Mouse (Mus musculus) forebrain, embryonic 13.5 days (tissue): ENCODE measurements around the gene Psmc3. TPM values are rescaled to one million over a fixed set of nuclear protein-coding genes. Genes with fewer than 3 reads are reported as not detected.

Source experiments
- ATAC-seq: fragments of 200-750 bp; cut with Nextera tagmentation; 2 replicates; pipeline ENCODE4 v1.8.0; 2017
- H3K27ac ChIP-seq: fragments of 300-500 bp; sonication (generic); 2 replicates; pipeline ENCODE4 v1.5.1; 2015; ENCODE audit warnings: inconsistent platforms, mild to moderate bottlenecking, moderate library complexity
- H3K27me3 ChIP-seq: fragments of 300-500 bp; sonication (generic); 2 replicates; pipeline ENCODE4 v1.6.1; 2015; ENCODE audit warnings: mild to moderate bottlenecking, inconsistent platforms
- H3K36me3 ChIP-seq: fragments of 300-500 bp; sonication (generic); 2 replicates; pipeline ENCODE4 v1.6.1; 2015; ENCODE audit warnings: mild to moderate bottlenecking, inconsistent platforms; ENCODE audit not compliant: poor library complexity, severe bottlenecking
- H3K4me1 ChIP-seq: fragments of 300-500 bp; sonication (generic); 2 replicates; pipeline ENCODE4 v1.6.1; 2015; ENCODE audit warnings: inconsistent platforms
- H3K4me2 ChIP-seq: fragments of 300-500 bp; sonication (generic); 2 replicates; pipeline ENCODE4 v1.6.1; 2015; ENCODE audit warnings: inconsistent platforms, mild to moderate bottlenecking, moderate library complexity
- H3K4me3 ChIP-seq: fragments of 300-500 bp; sonication (generic); 2 replicates; pipeline ENCODE4 v1.5.1; 2015; ENCODE audit warnings: mild to moderate bottlenecking, inconsistent platforms
- H3K9ac ChIP-seq: fragments of 300-500 bp; sonication (generic); 2 replicates; pipeline ENCODE4 v1.6.1; 2015; ENCODE audit warnings: mild to moderate bottlenecking, inconsistent platforms
- H3K9me3 ChIP-seq: fragments of 300-500 bp; sonication (generic); replicated peaks from 2 replicates; pipeline ENCODE4 v1.6.1; 2016; ENCODE audit warnings: inconsistent platforms
- WGBS: fragments of 180-500 bp; shearing (Covaris S2); methylation state at CpG from one replicate; pipeline ENCODE4 v1.1.7; 2015; 5-methylcytosine and 5-hydroxymethylcytosine counted together
- polyA plus RNA-seq: library from polyadenylated mRNA; unstranded; fragments of >200 nt; fragmentation: Nextera tagmentation; extraction: Ambion mirVana; gene quantifications from 2 replicates; pipeline ENCODE4 v1.2.1, GENCODE M21; 2015

The Psmc3 gene
- polyA plus RNA-seq, 1 experiment from 2014 or later, result 277 TPM

- no peaks in the 10 kb centered on the region for H3K9me3 ChIP-seq
- ATAC-seq, result peak; percentile 98
- H3K36me3 ChIP-seq, result peaks cover 13% of the 10 kb centered on the region
- peak within 1 kb of the TSS; percentile 84 for H3K9ac ChIP-seq
- H3K27me3 ChIP-seq, result no peaks in the 10 kb centered on the region
- under 1% methylated on average over 59 of the region's 69 CpGs for WGBS
- H3K4me1 ChIP-seq, result peaks cover 30% of the 10 kb centered on the region
- peak within 1 kb of the TSS; percentile 88 for H3K4me2 ChIP-seq
- H3K4me3 ChIP-seq, result peak within 1 kb of the TSS; percentile 69
- H3K27ac ChIP-seq, result peak within 1 kb of the TSS; percentile 73
Measured at GRCm38 (mm10) chr2:91070076-91070800, 16.4 kb downstream of the Psmc3 start, which contains the start of gene Slc39a13. Slc39a13 (minus strand) TSS chr2:91070417.

GRCm38 (mm10) chr2:91071059-91071458 lies 17.2 kb downstream of the Psmc3 start:
- peaks cover 6% of the 10 kb centered on the region; the same call in 1 of the 2 replicates for H3K36me3 ChIP-seq
- 0 out of 2 replicates have a peak, but pooled peaks cover 3% of the 10 kb centered on the region for H3K27me3 ChIP-seq
- H3K4me3 ChIP-seq, result peak overlapping the region; percentile 69
- H3K4me1 ChIP-seq, result peaks cover 26% of the 10 kb centered on the region
- H3K9ac ChIP-seq, result peak overlapping the region; percentile 84
- no peaks in the 10 kb centered on the region for H3K9me3 ChIP-seq
- peak overlapping the region; percentile 73; the same call in 1 of the 2 replicates for H3K27ac ChIP-seq
- ATAC-seq, result 0 out of 2 replicates have a peak, but pooled peaks have one; percentile 3
- 86% methylated on average over 10 of the region's 10 CpGs for WGBS
- peak overlapping the region; percentile 88 for H3K4me2 ChIP-seq

DNA sequence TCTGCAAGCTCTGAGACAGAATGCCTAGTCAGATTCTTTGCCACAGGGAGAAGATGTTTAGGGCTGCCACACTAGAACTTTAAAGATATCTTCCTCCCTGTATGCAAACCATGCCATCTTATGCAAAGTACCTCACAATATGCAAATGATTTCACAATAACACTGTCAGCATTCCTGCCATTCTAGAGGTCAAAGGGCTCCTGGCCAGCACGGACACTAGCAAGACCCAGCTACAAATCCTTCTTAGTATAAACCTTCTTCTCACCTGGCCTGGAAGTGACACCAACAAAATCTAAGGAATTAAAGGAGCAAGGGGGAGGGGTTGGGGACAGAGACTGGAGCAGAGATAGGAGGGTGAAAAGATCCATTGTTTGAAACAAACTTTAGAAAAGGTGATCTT lies 18.3 kb downstream of the Psmc3 start:
- H3K27ac ChIP-seq, result no peak overlapping the region
- 0 out of 2 replicates have a peak, but pooled peaks cover 3% of the 10 kb centered on the region for H3K27me3 ChIP-seq
- H3K36me3 ChIP-seq, result peaks cover 3% of the 10 kb centered on the region; the same call in 1 of the 2 replicates
- H3K4me2 ChIP-seq, result no peak overlapping the region
- no peaks in the 10 kb centered on the region for H3K9me3 ChIP-seq
- H3K9ac ChIP-seq, result no peak overlapping the region
- no peak overlapping the region for H3K4me3 ChIP-seq
- no peak for ATAC-seq
- peaks cover 26% of the 10 kb centered on the region for H3K4me1 ChIP-seq
- WGBS, result 50% methylated on average over 1 of the region's 1 CpGs

DNA sequence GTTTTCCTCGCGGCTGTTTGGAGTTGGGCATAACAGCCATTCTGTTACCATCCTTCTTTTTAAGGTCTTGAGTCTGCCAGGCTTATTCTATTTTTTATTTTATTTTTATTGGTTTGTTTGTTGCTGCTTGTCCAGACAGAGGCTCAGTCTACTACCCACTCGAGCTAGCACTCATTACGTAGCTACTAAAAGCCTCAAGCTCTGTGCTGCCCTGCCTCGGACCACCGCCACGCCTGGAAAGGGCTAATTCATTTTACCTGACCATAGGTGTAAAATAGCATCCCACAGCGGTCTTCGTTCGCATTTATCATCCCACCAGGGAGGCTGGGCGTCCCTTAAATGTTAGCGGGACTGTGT lies 24.1 kb downstream of the Psmc3 start:
- H3K4me3 ChIP-seq, result peak overlapping the region; percentile 49
- H3K27me3 ChIP-seq, result 0 out of 2 replicates have a peak, but pooled peaks cover 5% of the 10 kb centered on the region
- H3K36me3 ChIP-seq, result no peaks in the 10 kb centered on the region
- no peak overlapping the region for H3K27ac ChIP-seq
- H3K9ac ChIP-seq, result peak overlapping the region; percentile 73
- H3K4me1 ChIP-seq, result peaks cover 14% of the 10 kb centered on the region
- 16% methylated on average over 12 of the region's 12 CpGs for WGBS
- ATAC-seq, result no peak
- no peaks in the 10 kb centered on the region for H3K9me3 ChIP-seq
- peak overlapping the region; percentile 87 for H3K4me2 ChIP-seq

GRCm38 (mm10) chr2:91078314-91079025 lies 24.7 kb downstream of the Psmc3 start:
- Histone ChIP-seq H3K9me3 (no peaks in the 10 kb centered on the region), H3K27ac (no peak overlapping the region), H3K4me1 (peaks cover 14% of the 10 kb centered on the region), H3K9ac (peak overlapping the region; percentile 73), H3K4me3 (peak overlapping the region; percentile 49), H3K4me2 (peak overlapping the region; percentile 87), H3K36me3 (no peaks in the 10 kb centered on the region), H3K27me3 (0 out of 2 replicates have a peak, but pooled peaks cover 5% of the 10 kb centered on the region)
- 0% methylated on average over 27 of the region's 36 CpGs for WGBS
- ATAC-seq, result peak; percentile 81

DNA sequence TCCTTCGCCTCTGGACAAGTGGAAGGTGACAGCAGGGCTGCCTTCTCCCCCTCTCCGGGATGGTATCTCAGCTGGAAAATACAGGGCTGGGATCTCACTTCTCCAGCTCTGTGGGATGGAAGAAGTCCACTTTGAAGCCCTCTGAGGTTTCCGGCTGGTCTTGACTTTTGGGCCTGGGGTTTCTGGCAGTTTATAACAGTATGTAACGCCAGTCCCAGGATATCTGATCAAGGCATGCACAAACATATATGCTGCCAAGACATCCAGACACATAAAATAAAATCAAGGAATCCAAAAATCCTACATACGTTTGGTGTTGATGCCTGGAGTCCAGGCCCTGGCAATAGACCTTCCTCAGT lies 25.2 kb downstream of the Psmc3 start:
- Histone ChIP-seq H3K9ac (peak overlapping the region; percentile 73), H3K27ac (no peak overlapping the region), H3K36me3 (no peaks in the 10 kb centered on the region), H3K27me3 (0 out of 2 replicates have a peak, but pooled peaks cover 5% of the 10 kb centered on the region), H3K4me2 (peak overlapping the region; percentile 87), H3K4me1 (peaks cover 14% of the 10 kb centered on the region), H3K9me3 (no peaks in the 10 kb centered on the region), H3K4me3 (peak overlapping the region; percentile 49)
- WGBS, result 36% methylated on average over 5 of the region's 5 CpGs
- ATAC-seq, result no peak

- peaks cover 14% of the 10 kb centered on the region for H3K4me1 ChIP-seq
- H3K4me3 ChIP-seq, result no peak overlapping the region
- H3K27ac ChIP-seq, result no peak overlapping the region
- ATAC-seq, result no peak
- 86% methylated on average over 8 of the region's 8 CpGs for WGBS
- 0 out of 2 replicates have a peak, but pooled peaks cover 5% of the 10 kb centered on the region for H3K27me3 ChIP-seq
- no peak overlapping the region for H3K9ac ChIP-seq
- H3K36me3 ChIP-seq, result no peaks in the 10 kb centered on the region
- H3K9me3 ChIP-seq, result no peaks in the 10 kb centered on the region
- no peak overlapping the region for H3K4me2 ChIP-seq
Measured at GRCm38 (mm10) chr2:91080784-91081513, 27.1 kb downstream of the Psmc3 start.

- peaks cover 14% of the 10 kb centered on the region for H3K4me1 ChIP-seq
- no peak within 1 kb of the TSS for H3K4me3 ChIP-seq
- no peaks in the 10 kb centered on the region for H3K36me3 ChIP-seq
- 0 out of 2 replicates have a peak, but pooled peaks cover 5% of the 10 kb centered on the region for H3K27me3 ChIP-seq
- 85% methylated on average over 12 of the region's 13 CpGs for WGBS
- no peaks in the 10 kb centered on the region for H3K9me3 ChIP-seq
- no peak within 1 kb of the TSS for H3K9ac ChIP-seq
- H3K27ac ChIP-seq, result no peak within 1 kb of the TSS
- no peak within 1 kb of the TSS for H3K4me2 ChIP-seq
- ATAC-seq, result no peak
Measured at GRCm38 (mm10) chr2:91081775-91082695, 28.2 kb downstream of the Psmc3 start, which contains the start of gene Spi1. Spi1 (plus strand) TSS chr2:91082390.

DNA sequence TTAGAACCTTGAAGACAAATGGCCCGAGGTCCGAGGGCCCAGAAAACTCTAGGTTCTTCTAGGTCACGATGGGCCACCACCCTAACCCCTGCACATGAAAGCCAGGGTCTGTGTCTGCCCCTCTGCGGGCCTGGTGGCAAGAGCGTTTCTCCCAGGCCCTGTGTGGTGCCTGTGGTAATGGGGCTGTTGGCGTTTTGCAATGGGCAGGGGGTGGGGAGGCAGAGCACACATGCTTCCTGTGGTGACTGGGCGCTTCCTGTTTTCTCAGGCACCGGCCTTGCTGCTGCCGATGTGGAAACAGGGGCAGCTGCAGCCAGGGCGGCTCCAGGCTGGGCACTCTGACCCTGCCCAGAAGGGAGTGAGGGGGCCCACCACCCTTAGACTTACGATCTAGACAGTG lies 29.0 kb downstream of the Psmc3 start:
- Histone ChIP-seq H3K9me3 (no peaks in the 10 kb centered on the region), H3K4me3 (no peak overlapping the region), H3K9ac (no peak overlapping the region), H3K27ac (no peak overlapping the region), H3K4me1 (peaks cover 13% of the 10 kb centered on the region), H3K27me3 (0 out of 2 replicates have a peak, but pooled peaks cover 5% of the 10 kb centered on the region), H3K4me2 (no peak overlapping the region), H3K36me3 (no peaks in the 10 kb centered on the region)
- 81% methylated on average over 11 of the region's 11 CpGs for WGBS
- no peak for ATAC-seq

GRCm38 (mm10) chr2:91083366-91083940 lies 29.6 kb downstream of the Psmc3 start:
- no peak for ATAC-seq
- Histone ChIP-seq H3K27me3 (0 out of 2 replicates have a peak, but pooled peaks cover 5% of the 10 kb centered on the region), H3K36me3 (no peaks in the 10 kb centered on the region), H3K4me2 (no peak overlapping the region), H3K9ac (no peak overlapping the region), H3K4me3 (no peak overlapping the region), H3K9me3 (no peaks in the 10 kb centered on the region), H3K27ac (no peak overlapping the region), H3K4me1 (peaks cover 7% of the 10 kb centered on the region)
- WGBS, result 54% methylated on average over 1 of the region's 1 CpGs
